Mouse (Mus musculus) kidney, adult 11 months (tissue): ENCODE measurements around the gene Fuom.

ENCODE experiments used
- DNase-seq: peaks from one replicate; pipeline ENCODE4 v3.0.0; 2022

Gene Fuom

DNA sequence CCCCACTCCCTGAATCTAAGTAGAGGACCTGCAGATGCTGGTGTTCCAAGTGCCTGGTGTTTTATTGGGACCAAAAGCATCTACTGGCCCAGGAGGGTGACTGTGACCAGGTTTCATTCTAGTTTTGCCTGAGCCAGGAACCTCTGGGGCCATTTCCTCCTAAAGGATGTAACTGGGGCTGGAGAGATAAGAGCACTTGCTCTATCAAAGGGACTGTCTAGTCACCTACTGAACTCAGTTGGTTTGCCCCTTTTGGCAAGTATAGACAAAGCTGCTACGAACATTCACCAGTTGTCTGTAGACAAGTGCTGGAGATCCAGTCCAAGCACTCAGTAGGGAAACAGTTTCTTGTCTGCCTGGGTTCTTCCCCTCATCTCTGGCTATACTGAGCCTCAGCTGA lies 3.8 kb downstream of the Fuom start:
- no peak for DNase-seq

DNA sequence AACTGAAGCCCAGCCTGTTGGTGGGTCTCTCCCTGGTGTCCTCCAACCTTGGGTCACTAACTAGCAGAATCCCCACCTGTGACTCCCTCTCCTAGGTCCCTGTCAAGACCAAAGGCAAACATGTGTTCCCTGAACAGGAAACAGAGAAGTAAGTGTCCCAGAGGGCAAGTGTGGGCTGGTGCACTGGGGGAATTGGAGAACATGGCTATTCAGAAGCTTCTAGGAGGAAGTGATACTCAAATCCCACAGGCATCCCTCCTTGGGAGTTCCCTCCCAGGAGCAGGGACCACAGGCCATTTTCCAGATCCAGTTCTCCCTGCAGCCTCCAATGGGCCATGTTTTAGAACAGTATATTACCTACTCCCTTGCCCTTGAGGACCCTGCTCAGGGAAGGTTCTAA lies 6.2 kb downstream of the Fuom start:
- DNase-seq = no peak

DNA sequence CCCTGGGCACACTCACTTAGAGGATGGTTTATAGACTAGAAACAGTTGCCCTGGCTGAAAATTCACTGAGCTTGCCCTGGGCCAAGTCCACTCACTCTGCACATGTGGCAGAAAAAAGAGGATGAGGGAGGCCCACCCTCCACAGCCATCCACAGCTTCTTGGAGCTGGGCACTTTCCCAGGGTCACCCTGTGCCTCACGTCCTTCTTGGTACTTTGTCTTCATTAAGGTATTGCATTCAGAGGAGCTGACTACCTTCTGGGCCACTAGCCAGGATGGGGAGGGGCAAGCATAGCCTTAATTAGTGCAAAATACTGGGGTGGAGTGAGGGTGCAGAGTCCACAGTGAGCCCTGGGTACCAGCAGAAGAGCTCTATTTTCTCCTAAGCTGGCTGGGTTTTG lies 6.7 kb downstream of the Fuom start:
- peak; percentile 89 for DNase-seq

DNA sequence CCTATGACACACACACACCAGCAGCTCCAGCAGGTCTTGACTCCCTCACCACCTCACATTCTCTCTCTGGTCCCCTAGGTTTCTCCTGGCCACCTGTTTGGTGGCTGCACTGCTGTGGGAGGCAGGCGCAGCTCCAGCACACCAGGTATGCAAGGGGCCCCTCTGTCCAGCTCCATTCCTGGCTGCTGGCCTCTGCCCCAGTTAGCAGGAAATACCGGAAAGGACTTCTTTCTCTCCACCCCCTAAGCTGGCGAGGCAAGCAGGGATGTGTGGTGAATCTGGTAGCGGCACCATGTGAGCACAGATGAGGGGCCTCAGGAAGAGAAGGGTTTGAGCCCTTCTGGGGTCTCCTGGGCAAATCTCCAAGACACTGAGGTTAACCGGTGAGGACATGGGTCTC lies 7.3 kb downstream of the Fuom start:
- no peak for DNase-seq

DNA sequence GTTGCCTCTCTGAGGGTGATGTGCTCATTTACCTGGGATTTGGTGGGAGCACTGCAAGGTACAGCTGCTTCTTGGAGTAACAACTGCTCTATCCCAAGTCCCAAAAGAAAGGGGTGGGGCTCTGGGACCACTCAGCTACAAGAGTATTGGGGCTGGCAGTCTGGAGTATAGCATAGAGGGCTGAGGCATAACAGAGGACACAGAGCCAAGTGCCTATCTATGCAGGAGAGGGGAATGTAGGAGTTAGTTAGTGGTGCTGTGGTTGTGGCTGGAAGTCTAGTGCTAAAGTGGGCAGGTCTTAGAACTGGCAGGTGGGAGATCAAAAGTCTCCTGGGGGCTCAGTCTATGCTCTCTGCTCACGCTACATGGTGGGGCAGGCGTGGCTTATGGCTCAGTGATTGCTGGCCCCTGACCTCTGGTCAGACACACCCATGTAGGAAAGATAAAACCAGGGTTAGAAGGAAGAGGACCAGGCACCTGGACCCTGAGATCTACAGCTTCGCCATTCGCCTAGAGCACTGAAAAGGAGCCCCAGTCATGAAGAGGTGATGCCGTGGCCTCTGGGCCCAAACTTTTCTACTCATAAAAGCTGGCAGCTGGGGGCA lies 9.2 kb downstream of the Fuom start, which contains the start of gene Prap1:
TSS of gene Prap1 (plus strand) at position 472 of the 605 bp plus-strand sequence.
- no peak for DNase-seq

DNA sequence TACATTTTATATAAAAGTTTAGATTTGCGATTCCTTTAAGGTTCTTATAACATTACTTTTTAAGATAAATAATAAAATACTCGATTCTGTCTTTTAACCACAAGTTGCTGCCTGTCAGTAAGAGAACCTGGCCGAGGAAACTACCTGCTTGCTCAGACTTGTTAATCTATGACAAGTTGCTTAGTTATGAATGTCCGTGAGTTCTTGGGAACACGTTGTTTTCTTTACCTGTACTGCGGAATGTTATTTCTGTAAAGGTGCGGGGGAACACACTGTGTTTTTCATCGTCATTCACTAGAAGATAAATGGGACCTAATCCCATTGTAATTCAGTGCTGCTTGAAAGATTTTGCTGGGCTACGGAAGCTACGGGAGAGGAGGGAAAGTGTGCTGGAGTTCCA lies 11.6 kb downstream of the Fuom start:
- no peak for DNase-seq

DNA sequence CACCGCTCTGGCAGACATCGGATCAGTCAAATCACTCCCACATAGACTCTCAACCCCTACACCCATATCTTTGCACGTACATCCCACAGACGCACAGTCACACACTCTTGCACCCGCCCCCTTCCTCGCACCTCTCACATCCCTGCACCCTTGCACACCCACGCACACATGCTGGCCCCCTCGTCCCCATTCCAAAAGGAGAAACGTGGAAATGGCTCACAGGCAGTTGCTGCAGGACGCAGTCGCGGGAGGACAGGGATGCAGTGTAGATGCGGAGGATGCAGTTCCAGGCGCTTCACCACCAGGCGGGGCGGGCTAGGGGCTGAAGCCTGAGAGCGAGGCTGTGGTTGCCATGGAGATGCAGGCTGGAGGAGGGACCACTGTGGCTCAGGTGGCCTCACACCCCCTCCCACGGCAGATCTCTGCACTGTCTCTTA lies 20.0 kb downstream of the Fuom start, which contains the start of gene Caly:
TSS of gene Caly (minus strand) at position 307 of the 437 bp plus-strand sequence.
- DNase-seq = no peak

DNA sequence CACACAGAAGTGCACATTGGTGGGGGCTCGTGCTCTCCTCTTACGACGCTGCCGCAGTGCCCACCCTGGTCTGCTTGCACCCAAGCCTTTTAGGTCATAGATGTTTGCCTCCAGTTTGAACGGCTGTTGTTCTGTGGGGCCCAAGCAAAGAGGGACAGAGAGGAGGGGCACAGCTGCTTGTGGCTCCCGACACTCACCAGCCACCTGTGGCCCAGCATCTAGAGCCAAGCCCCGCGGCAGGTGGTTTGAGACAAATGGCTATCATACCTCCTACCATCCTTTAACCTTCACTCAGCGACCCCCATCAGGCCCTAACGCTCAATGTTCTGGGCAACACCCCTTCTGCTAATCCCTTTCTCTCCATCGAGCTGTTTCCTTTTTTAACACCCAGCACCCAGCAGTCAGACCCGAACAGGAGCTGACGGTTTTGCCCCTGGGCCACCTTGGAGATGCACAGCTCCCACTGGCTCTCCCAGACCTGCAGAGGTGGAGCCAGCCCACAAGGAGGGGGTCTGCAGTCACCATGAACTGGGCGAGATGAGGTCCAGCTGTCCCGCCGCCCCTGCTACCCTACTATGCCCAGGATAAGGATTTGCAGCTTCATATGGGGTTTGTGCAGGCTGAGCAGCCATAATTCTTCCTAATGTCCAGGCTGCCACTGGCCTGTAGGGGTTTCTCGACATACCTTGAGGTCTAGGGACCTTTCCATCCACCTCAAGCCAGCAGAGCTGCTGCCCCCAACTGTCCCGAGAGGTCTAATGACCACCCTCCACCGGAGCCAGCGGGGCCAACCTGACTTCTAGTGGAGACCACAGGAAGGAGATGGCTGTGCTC lies 20.6 kb downstream of the Fuom start:
- DNase-seq = no peak

DNA sequence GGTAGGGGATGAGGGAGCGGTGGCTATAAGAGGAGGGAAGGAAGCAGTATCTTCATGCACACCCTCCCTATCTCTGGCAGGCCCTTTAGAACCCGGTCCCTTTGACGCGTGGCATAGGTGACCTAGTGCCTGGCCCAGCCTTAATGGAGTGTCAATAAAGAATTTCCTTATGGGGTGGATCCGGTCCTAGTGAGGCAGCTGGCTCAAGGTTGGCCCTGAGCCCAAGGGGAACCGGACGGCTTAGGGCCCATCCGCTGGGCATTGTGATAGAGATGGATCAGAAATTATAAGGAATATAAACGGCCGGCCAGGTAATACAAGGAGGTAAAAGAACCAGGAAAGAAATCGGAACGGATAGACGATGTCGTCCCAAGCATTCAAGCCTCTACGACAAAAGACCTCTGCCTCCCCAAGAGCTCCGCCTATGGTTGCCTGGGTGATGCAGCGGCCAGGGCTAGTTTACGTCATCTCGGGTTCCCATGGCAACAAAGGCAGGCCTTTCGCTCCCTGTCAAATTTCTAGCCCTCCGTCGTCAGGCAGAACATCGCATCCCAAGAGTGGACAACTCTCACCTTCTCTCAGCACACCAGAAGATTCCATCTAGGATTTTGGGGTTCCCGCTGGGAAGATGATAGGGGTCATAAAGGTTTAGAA lies 21.6 kb downstream of the Fuom start:
- peak; percentile 56 for DNase-seq

DNA sequence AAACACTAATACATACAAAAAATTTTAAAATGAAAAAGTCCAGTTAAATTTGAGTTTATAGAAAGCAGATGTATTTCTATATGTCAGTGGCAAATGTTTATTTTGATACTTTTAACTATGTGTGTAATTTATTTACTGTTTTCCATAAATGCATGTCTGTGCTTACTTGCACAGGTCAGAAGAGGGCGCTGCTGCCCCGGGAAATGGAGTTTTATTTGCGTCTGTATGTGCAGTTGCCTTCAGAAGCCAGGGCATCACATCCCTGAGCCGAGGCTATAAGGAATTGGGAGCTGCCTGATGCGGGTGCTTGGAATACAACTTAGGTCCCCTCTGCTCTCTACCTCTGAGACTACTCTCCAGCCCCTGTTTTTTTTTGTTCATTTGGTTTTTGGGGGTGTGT lies 23.5 kb downstream of the Fuom start:
- no peak for DNase-seq

DNA sequence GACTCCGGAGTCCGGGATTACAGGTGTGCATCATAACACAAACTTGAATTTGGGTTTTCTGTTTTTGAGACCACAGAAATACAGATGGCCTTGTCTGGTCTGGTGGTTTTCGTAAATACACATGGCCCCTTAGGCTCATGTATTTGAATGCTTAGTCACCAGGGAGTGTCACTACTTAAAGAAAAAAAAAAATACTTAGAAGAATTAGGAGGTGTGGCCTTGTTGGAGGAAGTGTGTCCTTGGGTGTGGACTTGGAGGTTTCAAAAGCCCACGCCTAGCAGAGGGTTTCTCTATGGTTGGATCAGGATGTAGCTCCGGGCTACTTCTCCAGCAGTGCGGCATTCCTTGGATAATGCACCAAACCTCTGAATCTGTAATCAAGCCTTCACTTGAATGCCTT lies 24.5 kb downstream of the Fuom start:
- DNase-seq = no peak

DNA sequence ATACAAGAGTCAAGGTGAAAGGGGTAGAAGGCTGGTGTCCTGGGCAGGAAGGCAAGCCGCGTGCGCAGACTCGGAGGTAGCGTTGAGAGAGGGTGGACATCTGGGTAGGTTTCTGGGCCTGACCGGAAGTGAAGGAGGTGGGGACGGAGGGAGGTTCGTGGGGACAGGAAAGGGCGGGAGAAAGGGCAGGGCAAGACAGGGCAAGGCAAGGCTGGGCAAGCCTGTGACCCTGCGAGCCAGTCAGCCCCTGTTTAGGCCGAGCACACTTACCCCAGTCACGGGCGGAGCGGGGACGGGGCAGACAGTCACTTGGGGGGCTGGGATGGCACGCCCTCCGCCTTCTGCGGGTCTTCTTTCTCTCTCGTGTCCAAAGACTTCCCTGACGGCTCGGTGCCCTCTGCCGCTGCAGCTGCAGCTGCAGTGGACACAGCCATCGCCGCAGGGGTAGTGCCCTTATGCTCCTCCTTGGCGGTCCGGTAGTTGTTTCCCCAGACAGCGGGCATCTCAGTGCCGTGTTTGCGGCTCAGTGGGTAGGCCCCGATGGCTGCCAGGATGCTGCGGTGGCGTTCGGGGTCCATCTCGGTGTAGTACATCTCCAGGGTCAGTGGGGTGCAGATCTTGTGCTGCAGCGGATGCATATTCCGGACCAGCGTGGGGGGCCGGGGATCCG lies 32.1 kb downstream of the Fuom start:
- no peak for DNase-seq

DNA sequence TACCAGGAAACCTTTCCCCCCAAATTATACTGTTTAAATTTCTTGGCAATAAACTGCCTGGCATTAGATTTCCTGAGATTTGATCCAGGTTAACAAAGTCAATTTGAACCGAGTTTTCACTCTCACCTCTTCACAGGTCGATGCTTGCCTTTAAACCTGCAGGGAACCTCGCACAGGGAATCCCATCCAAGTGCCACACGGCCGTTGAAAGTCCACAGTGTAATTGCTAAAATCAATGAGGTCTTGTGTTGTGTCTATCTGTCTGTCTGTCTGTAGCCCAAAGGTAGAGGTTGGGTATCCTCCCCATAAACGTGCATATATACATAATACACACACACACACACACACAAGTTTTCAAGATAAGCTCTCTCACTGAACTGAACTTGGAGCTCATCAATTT lies 34.8 kb downstream of the Fuom start:
- DNase-seq = no peak

DNA sequence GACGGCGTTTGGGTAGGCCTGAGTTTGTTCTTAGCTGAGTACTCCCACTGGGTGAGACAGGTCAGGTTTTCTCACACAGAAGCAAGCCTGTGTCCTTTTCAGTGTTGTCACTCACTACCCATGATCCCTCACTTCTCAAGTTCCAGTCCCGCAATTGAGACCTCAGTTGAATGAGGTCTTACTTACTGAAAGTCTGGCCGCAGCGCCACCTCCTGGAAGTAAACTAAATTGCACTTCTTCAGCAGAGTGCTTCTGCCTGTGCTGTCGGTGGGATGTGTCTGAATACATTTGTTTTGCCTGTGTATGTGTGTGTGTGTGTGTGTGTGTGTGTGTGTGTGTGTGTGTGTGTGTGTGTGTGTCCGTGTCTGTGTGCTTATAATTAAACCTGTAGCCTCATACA lies 39.1 kb downstream of the Fuom start:
- peak; percentile 30 for DNase-seq

DNA sequence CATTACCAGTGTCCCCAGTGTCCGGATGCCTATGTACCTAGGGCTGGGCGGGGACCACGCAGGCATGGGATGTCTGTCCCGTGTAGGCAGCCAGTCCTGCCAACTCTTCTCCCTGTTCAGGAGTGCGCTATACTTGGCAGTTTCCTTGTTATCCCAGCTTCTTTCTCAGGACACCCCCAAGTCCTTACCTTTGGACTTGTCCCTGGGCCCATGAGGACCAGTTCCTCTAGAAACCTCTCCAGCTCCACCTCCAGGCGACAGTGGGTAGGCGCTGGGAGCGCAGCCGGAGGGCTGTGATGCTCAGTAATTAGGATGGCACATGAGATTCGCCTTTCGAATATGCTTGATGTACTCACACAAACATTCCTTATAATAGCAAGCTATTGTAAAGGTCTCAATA lies 39.9 kb downstream of the Fuom start:
- DNase-seq = no peak

DNA sequence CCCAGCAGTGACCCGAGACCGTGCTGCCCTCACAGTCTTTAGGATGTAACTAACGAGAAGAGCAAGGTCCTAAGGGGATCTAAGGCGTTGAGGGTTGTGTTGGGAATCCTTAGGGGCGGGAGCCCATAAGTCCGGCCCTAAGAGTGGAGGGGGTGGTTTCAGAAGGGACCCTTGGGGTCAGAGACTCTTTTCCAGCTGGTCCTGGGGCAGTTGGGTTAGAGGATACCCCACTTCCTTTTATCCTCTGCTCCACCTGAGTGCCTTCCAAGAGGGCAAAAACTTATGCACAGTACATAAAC lies 40.5 kb downstream of the Fuom start:
- DNase-seq = no peak

DNA sequence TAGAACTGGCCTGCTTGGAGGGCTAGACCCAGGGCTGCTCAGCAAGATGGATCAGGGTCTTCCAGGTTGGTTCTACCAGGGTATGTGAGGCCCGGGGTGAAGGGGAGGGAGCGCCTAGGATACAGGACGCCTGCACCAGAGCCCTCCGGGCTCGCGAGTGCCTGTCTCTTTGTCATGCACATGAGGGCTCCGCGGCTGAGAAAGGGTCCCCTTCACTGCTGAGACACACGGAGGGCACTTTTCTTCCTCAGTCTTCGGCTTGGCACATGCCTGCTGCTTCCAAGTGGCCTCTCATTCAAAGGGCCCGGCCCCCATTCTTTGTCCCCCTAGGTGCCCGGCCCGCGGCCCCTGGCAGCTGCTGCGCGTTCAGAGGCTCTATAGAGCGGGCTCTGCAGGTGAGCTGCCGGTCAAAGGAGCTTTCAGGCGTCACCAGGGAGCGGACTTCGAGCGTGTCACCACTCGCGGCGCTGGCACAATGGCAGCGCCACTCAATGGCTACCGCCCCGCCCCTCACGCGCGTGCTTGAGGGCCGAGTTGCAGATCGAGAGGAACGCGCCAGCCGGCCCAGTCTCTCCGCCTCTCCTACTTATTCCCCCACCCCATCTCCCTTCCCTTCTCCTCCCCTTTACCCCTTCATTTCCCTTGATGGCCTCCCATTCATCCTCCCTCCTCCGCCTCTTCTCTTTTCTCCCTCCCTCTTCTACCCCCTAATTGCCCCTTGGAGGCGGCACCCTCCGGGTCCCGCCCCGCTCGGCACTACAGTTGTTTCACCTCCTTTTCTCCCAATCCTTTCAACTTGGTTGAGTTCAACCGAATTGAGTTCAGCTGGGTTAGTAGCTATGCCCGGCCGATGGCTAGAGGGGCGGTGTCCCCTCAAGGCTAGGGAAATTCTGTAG lies 41.1 kb downstream of the Fuom start:
- DNase-seq = no peak

DNA sequence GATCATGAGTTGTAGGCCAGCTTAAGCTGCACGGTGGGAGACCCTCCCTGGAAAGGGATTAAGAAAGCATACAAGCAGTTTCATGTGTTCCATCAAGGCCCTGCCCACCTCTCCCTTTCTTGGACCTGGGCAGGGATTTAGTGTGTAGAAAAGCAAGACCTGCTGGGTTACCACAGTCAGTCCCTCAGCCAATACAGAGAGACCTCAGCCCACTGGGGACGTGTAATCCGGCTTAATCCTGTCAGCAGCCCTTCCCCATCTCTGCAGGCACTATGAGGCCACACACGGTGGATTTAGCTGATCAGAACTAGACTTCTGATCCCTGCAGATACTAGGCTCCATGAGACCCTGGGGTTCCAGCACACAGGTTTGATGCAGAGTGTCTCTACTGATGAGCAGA lies 42.6 kb downstream of the Fuom start:
- DNase-seq = no peak

DNA sequence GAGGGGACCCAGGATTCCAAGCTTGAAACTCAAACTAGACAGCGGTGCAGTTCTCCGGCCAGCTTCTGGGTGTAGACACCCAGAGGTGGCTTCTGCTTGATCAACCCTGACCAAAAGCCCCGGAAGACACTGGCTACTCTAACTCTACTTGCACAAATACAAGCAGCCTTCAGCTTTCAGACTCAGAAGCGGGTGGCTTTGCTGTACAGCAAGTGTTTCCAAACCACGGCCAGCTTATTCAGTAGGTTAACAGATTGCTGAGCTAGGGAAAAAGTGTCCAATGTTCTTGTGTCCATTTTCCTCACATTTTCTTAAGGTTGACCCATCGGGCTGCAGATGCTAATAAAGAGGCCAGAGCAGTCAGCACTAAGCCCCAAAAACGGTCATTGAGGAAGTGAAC lies 43.7 kb downstream of the Fuom start:
- DNase-seq = no peak

DNA sequence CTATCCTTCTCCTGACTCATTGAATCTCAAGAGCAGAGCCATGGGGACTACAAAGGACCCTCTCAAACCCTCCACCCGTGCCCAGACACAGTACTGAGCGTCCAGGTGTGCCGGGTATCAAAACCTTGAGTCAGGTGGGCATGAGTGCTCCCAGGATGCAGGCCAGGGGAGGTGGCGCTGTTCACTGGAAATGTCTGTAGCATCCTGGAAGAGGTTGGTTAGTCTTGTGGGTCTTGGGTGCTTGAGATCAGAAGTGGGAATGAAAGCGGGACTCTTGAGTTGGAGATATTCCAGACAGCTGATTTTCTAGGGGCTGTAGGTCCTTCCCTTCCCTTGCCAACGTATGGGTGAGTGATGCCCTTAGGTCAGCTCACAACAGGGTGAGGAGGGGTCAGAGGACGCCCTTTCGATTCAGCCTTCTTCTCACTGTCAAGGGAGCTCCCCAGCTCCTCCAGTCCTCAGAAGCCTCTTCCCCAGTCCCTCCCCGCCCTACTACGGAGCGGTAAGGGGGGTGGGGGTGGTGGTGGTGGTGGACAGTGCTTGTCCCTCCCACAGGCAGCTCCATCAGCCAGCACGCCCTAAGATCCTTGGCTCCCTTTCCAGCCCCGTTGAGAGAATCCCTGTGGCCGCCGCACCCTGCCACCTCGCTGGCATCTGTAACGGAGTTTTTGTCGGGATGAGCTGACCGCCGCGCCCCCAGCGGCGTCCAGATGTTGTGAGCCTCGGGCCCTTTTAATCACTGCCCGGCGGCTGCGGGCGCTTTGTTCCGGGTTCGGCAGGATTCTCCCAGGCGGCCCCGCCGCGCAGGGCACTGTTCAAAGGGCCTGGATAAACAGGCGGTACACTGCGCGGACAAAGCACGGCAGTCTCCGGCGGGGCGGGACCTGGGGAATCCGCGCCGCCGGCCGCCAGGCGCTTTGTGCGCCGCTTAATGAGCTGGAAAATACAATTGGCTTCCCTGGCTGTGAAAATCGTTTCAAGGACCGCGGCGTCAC lies 44.5 kb downstream of the Fuom start:
- no peak for DNase-seq

DNA sequence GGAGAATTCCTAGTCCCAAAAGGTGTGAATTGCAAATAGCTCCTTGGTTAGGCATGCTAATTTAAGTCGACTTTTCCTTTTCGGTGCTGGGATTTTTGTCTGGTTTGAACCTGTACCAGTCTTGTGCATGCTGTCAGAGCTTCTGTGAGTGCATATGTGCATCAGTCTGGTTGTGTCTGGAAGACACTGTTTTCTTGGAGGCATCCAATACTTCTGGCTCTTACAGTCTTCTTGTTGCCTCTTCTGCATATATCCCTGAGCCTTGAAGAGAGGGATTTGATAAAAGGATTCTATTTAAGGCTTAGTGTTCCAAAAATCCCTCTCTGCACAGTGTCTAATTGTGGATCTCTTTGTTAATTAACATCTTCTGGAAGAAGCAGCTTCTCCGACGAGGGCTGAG lies 48.1 kb downstream of the Fuom start:
- DNase-seq = no peak
